Mouse (Mus musculus) urinary bladder, postnatal 10 days (tissue): ENCODE results near the gene Farp1.
"Not testable (repeated sequence)": the region's sequence is repeated elsewhere in the genome, so short reads cannot be mapped to it uniquely, and the experiment has no call there.

Source experiments
- DNase-seq: peaks from one replicate; pipeline ENCODE4 v3.0.0; 2022; ENCODE audit warnings: low spot score

Farp1 gene

DNA sequence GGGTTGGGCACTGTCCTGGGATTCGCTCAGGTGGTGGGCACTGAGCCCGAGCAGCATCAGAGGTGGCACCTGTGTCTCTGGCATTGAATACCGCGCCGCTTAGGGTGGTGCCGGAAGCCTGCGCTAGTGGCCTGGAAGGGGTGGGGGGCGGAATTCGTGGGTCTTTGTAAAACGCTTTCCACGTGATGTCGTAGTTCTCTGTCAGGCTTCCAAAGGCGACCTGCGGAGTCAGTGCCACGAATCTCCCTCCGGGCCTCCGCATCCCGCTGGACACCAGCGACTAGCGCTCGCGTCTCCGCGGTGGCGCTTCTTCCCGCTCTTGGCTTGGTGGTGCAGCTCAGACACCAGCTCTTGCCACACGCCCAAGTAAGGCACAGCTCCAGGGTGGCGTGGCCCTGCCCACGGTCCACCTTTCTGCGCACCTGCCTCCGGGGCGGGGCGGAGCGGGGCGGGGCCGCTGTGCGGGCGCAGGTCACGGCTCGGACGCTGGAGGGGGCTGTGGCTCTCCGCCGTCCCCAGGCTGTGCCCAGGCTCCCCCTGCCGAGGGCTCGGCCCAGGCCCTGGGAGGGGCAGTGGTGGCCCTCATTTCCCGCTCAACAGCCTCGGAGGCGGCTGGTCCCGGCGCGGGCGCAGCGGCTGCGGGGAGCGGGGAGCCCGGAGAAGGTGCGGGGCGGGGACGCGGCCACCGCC, at the start of gene Farp1:
Farp1 (plus strand) TSS at position 228 of the 690 bp plus-strand sequence.
- peak; percentile 56 for DNase-seq

GRCm38 (mm10) chr14:120989126-120989525, 45.9 kb upstream of the Farp1 start:
- DNase-seq, result no peak

DNA sequence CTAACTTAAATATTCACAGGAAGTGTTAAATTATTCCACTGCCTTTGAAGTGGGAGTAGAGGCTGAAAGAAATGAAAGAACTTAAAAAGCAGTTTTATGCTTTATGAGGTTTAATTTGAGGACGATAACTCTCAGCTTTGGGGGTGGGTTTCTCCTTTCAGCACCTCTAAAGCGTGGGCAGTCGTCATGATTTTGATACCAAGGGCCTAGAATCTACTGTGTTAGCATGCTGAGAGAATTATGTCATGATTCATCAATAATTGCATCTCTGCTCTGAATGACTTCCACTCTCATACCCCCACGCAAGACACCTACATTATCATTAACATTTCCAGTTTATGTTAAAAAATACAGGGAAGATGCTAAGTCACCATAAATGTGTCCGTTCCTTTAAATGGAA, 37.3 kb upstream of the Farp1 start:
- DNase-seq, result no peak

- DNase-seq, result no peak
Measured at GRCm38 (mm10) chr14:121000561-121001340, 34.2 kb upstream of the Farp1 start.

- no peak for DNase-seq
Measured at GRCm38 (mm10) chr14:121005621-121006020, 29.4 kb upstream of the Farp1 start.

- no peak for DNase-seq
Measured at GRCm38 (mm10) chr14:121006021-121006420, 29.0 kb upstream of the Farp1 start.

DNA sequence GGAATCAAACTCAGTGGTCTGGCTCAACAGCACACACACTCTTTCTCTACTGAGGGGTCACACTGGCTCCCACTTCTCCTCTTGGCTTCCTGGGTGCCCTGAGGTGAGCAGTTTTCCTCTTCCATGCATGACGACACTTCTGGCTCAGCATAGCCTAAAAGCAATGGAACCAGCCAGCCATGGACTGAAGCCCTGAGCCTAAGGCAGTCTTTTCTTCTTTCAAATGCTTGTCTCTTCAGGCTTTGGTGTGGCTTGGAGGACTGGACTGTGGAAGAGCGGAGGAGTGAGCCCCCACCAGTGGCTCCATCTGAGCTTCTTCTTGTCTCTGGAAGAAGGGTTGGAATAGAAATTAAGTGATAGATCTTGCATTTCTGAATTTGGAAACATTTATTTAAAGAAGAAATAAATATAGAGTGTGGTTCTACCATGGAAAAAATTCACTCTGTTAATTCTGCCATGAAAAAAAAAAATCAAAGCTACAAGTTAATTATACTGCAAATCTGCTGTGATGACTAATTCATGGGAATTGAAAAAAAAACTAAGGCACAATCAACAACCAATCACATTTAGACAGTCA, 19.8 kb upstream of the Farp1 start:
- DNase-seq, result no peak

GRCm38 (mm10) chr14:121022403-121022802, 12.6 kb upstream of the Farp1 start:
- DNase-seq, result no peak

GRCm38 (mm10) chr14:121025381-121025780, 9.6 kb upstream of the Farp1 start:
- DNase-seq, result no peak

- no peak for DNase-seq
Measured at GRCm38 (mm10) chr14:121031396-121031795, 3.6 kb upstream of the Farp1 start.

DNA sequence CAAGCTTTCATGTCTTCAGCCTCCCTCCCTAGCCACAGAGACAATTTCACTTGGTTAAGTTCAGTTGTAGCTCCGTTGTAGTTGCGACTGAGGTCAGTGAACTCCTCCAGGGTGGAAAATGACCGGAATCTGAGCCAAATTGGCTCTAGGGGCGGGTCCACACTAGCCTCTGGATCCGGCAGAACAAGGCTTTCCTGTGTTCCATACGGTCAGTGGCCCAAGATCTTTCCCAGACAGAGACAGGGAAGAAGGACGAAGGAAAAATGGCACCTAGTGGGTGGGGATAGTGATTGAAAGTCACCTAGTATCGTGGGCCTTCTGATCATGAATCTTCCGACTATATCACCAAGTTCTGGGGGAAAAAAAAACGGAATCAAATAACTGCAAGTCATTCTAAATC, 475 bp upstream of the Farp1 start:
- DNase-seq, result no peak

DNA sequence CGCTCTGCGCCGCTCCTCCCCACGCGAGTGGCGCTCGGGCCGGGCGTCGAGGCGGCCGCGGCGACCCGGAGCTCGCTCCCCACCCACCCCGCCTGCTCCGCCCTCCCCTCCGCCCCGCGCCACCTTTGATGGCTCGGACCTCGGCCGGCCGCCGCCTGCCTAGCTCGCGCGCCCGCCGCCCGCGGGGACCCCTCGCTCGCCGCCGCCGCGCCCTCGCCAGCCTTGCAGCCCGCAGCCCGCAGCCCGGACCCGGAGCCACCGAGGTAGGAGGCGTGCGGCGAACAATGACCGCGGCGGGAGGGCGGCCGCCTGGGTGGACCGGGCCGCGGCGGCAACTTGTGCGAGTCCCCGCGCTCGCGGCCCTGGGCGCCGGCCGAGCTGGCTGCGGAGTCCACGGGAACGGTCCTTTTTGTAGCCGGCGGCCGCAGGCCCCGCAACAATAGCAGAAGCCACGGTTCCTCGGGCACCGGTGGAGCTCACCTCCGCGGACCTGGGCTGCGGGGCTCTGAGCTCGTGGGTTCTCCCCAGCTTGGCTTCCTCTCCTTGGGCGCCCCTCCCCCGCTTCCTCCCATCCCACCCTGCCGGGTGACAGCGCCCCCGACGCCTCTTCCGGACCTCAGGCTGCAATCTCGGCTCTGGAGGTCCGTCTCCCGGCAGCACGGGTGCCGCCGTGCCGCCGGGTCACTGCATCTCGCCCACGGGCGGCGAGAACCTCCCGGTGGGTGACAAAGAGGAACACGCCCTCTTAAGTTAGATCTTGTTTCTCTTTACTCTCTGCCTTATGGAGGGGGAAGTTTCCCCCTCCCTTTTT, 868 bp downstream of the Farp1 start:
- DNase-seq, result no peak

- no peak for DNase-seq
Measured at GRCm38 (mm10) chr14:121036612-121037221, 1.7 kb downstream of the Farp1 start.

DNA sequence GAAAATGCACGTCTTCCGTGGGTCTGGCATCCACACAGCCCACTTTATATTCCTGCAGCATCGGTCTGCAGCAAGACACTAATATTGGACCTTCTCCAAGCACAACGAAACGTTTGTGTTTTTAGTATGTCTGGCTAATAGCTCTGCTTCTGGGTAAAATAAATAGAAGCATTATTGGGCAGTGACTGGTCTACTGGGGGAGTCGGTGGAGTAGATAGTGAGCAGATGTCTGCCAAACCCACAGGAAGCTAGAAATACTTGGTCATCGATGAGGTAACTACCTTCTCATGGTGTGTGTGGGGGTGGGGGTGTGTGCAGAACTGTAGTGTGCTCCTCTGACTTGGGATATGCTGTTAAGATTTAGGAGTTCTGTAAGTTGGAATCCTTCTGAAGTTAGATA, 2.3 kb downstream of the Farp1 start:
- no peak for DNase-seq

DNA sequence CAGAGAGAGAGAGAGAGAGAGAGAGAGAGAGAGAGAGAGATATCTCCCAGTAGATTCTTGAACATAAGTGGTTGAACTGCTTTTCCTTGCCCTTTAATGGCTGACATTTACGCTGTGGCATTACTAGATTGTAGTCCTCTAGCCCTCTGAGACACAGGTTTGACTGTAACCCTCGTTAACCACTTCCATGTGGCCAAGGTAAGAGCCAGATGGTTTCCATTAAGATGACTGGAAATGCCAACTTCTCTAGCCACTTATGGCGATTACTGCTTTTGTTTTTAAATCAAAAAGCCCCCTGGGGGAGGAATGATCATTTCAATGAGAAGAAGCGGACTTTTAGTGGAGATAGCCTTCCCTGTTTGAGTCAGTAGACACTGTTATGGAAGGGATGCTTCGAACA, 3.7 kb downstream of the Farp1 start:
- no peak for DNase-seq

DNA sequence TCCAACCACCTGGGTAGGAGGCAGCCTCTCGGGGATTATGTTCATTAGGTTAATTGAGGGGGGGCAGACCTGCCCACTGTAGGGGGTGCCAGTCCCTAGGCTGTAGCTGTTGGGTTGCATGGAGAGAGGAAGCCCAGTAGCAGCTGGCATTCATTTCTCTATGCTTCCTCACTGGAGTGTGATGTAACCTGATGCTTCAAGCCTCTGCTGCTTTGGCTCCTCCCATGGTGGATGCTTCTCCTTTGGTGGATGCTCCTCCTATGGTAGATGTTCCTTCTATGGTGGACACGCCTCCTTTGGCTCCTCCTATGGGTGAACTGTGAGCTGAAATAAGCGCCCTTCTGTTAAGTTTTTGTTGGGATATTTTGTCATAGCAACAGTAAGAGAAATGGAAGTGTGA, 9.1 kb downstream of the Farp1 start:
- DNase-seq, result no peak

DNA sequence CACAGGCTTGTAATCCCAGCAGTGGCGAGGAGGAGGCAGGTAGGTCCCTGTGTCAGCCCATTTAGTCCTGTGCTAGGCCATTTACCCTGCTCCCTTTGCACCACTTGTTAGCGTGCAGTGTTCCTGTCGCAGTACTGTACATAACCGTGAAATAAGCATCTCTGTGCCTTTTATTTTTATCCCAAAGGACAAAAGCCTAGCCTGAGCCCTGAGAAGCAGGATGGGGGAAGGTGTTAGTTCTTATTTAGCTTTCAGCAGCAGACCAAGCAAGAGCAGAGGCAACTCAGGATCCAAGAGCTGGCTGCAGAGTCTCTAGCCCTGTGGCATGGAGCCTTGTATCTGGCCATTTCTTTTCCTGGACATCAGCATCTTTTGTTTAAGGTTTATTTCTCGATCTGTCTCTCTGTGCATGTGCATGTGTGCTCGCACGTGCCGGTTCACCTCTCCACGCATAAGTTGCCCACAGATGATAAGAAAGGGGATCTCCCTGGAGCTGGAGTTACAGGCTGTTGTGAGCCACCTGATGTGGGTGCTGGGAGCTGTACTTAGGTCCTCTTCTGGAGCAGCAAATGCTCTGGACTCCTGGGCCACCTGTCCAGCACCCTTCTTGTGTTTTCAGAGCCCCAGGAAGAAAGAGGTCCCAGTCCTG, 11.4 kb downstream of the Farp1 start:
- no peak for DNase-seq

- no peak for DNase-seq
Measured at GRCm38 (mm10) chr14:121047780-121048179, 12.8 kb downstream of the Farp1 start.

DNA sequence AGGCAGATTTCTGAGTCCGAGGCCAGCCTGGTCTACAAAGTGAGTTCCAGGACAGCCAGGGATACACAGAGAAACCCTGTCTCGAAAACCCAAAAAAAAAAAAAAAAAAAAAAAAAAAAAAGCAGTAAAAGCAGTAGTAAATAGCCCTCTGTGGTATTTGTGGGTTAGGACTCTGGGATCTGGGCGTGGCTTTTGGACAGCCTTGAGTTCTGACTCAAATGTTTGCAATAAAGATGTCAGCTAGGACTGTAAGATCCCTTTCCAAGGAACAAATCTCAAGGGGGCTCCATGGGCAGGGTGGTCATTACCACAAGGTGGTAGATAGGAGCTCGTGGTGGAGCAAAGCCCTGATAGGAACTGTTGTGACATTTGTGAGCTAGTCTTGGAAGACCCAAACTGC, 16.0 kb downstream of the Farp1 start:
- not testable (repeated sequence) for DNase-seq

- DNase-seq, result no peak
Measured at GRCm38 (mm10) chr14:121053020-121053518, 18.1 kb downstream of the Farp1 start.

DNA sequence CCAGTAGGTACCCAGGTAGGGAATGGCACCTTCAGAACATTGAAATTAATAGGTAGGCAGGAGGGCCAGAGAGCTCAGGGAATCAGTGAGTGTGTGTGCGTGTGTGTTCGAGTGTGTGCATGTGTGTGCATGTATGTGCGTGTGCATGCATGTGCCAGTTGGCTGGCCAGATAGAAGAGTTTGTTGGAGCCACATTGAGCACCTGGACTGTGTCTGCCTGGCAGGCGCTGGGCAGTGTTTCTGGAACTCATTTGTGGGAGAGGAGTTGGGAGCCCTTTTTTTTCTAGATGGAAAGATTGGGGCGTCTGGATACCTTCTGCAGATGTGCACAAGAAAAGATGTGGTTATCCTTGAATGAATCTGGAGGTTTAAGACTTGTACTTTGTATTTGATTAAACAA, 19.1 kb downstream of the Farp1 start:
- no peak for DNase-seq
